Mouse (Mus musculus) brain, embryonic 18.5 days (tissue): ENCODE measurements around the gene Fam193a.

Experiments used
- DNase-seq: peaks from one replicate; pipeline ENCODE4 v3.0.0-alpha.2; 2012; ENCODE audit warnings: low read depth, low spot score

Fam193a gene

GRCm38 (mm10) chr5:34369341-34370021, at the start of gene Fam193a:
Gene Fam193a, plus strand, starts transcription at chr5:34369933.
- DNase-seq, result peak; percentile 97

DNA sequence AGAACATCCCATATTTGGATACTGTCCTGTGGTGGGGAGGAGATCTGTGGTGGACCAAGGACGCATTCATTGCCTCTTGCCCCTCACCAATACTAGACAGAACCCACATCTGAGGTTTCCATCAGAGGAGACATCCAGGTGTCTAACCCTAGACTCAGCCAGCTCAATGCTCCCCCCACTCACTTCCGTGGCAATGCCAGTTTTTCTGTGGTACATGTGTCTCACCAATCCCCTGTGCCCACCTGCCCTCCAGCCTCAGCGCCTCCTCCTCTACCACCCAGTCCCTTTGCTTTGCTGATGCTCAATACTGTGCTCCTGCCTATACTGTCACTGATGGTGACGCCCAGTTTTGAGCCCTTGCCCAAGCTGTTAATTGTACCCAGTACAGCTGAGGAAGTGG, 48.5 kb upstream of the Fam193a start:
- DNase-seq, result no peak

DNA sequence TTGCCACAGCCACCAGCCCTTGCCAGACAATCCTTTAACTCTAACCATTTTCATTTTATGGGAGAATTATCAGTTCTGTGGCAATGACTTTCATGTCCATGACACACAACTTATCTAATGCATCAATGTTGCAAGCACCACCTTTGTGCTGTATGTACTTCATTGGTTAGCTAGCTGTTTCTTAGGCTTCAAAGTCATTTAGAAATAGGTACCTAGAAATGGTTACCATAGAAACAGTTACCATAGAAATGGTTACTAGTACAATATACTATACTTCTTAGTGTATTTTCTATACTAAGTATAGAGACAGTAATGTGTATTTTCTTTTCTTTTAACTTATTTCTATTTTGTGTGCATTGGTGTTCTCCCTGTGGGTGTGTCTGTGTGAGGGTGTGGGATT, 44.4 kb upstream of the Fam193a start:
- no peak for DNase-seq

GRCm38 (mm10) chr5:34326249-34326691, 43.5 kb upstream of the Fam193a start:
- no peak for DNase-seq

DNA sequence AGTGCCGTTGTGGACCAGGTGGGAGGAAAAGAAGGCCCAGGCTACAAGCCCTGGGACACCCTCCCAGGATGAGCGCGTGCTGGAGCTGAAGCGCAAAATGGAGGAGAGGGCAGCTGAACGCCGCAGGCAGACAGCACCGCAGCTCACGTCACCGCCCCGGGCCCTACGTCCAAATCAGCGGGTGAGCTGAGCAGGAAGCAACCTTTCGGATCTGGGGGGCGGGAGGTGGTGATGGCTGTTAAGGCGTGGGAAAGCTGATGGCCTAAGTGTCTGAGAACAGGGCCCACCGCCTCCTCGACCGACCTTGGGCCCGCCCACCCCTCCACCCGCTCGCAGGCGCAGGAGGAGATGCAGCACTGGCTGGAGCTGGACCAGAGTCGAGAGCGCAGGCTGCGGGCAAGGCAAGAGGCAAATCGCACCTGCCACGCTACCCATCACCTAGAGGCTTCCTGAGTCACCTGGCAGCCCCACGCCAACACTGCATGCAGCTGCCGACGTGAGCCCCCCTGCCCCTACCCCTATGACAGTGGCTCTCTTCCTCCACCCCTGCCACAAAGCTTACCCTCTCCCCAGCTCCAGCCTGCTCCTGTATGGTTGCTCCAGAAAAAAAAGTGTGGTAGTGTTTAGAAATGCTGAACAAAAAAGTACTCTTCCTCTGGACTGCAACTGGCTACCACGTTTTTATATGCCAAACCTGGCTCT, 42.7 kb upstream of the Fam193a start:
- no peak for DNase-seq

GRCm38 (mm10) chr5:34330136-34330535, 39.6 kb upstream of the Fam193a start:
- no peak for DNase-seq

GRCm38 (mm10) chr5:34334081-34334480, 35.7 kb upstream of the Fam193a start:
- DNase-seq, result no peak

GRCm38 (mm10) chr5:34335539-34336096, 34.1 kb upstream of the Fam193a start:
- no peak for DNase-seq

GRCm38 (mm10) chr5:34336097-34336774, 33.5 kb upstream of the Fam193a start, which contains the start of gene Rnf4:
Gene Rnf4, plus strand, starts transcription at chr5:34336289.
- peak; percentile 96 for DNase-seq

- DNase-seq, result no peak
These were observed 32.8 kb upstream of the Fam193a start for GRCm38 (mm10) chr5:34336775-34337450.

GRCm38 (mm10) chr5:34340246-34340645, 29.5 kb upstream of the Fam193a start:
- DNase-seq, result no peak

DNA sequence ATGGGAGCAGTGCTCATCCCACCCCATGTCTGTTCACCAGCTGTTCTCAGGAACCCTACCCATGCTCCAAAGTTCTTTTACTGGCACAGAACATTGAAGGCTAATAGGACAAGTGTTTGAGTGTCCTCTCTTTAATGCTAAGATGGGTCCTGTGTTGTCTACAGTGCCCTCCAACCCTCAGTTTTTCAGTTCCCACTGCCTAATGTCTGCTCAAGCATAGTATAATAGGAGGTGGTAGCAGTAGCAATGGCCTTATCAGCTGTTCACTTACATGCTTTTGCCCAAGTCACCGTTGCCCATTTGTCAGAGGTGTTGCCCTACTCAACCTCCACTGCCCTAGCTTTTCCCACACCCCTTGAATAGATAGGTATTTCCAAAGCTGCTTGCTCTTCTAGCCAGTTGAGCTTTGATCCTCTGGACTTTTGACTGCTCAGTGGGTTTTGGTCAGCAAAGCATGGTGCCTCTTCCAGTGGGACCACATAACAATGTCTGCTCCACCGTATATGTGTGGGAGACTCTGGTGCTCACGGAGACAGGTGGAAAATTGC, 17.6 kb upstream of the Fam193a start:
- DNase-seq, result no peak

GRCm38 (mm10) chr5:34360261-34360660, 9.5 kb upstream of the Fam193a start:
- DNase-seq, result no peak

DNA sequence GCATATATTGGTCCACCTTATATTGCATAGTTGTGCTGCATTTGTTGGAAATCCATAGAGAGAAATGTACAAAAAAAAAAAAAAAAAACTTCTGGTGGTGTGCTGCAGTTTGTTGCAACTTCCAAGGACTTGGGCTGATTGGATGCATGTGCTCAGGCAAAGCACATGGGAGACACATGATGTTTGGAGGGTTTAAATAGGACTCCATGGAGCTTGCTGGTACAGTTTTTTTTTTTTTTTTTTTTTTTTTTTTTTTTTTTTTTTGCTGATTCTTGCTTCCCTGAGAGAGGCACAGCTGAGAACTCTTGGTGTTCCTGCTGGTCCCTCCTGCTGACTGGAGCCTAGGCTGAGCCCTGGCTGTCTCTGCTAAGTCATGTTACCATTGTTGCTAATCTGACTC, 6.6 kb upstream of the Fam193a start:
- DNase-seq, result no peak

DNA sequence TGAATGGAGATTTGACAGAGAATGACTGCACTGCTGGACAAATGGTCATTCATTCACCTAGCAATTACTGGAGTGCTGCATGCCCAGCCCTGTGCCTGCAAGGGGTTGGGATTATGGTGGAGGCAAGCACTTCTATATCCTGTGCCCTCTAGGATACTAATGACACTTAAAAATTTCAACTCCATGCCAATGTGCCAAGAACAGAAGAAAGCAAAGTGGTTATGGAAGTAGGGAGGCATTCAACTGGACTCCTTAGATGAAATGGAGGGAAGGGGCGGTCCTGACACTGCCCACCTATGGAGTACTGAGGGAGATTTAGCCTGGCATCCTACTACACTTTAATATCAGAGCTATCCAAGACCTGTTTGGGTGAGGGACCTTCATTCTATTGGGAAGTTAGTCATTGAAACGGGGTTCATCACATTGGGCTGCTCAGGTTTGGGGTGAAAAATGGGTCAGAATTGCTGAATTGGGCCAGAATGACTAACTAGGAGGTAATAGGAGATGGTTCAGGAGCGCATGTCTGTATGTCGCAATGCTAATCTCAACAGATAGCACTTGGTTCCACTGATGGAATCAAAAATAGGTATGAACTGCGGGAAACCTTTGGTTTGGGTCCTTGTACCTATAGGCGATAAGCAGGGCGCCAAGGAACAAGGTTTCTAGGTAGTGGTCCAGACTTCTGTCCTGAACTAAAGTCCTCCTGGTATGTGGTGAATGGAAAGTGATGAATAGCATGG, 1.0 kb upstream of the Fam193a start:
- DNase-seq, result no peak

DNA sequence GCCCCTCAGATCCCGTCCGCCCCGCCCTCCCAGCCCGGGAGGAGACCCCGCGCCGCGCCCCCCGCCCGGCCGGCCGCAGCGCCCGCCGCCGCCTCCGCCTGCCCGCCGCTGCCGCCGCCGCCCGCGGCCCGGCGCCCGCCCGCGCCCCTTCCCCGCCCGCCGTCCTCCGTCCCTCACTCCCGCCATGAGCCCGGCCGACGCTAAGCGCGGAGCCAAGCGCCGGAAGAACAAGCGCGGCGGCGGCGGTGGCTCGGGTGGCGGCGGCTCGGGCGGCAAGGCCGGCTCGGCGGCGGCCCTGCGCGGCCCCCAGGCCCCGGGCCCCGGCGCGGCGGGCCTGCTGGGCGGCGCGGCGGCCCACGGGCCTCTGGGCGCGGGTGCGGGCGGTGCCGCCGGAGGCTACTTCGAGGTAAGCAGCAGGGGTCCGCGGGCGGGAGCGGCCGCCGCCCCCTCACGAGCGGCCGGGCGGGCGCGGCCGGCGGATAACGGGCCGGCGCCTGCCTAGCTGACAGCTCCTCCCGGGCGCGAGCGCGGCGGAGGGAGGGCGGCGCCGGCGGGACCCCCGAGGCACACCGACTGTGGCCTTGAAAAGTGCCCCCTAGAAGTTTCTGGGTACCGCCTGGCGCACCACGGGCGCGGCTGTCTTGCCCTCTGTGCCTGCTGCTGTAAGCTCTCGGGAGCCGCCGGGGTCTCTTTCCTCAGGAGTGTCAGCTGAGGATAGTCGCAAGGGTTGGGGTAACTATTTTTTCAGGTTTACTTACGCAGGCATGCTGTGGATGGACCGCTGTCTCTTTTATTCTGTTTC, 490 bp downstream of the Fam193a start:
- DNase-seq, result no peak

GRCm38 (mm10) chr5:34370840-34371239, 1.1 kb downstream of the Fam193a start:
- no peak for DNase-seq

- DNase-seq, result no peak
These were observed 2.4 kb downstream of the Fam193a start for GRCm38 (mm10) chr5:34372141-34372540.

- no peak for DNase-seq
These were observed 2.8 kb downstream of the Fam193a start for GRCm38 (mm10) chr5:34372541-34372940.

DNA sequence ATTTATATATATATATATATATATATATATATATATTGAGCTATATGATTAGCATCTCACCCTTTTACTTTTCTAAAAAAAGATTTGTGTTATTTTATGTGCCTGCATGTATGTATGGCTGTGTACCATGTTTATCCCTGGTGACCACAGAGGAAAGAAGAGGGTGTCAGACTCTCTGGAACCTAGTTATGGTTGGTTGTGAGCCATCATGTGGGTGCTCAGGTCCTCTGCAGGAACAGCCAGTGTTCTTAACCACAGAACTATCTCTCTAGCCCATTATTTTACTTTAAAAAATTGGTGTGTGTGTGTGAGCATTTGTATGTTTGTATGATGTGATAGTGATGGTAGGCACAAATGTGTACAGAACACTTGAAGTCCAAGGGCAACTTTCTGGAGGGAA, 9.1 kb downstream of the Fam193a start:
- DNase-seq, result no peak
